Mouse (Mus musculus) MEL (cell line): ENCODE data around the gene Itih1. TPM values are rescaled to one million over a fixed set of nuclear protein-coding genes. Genes with fewer than 3 reads are reported as not detected.

Experiments used
- DNase-seq: peaks from one replicate; pipeline ENCODE4 v3.0.0; 2011; ENCODE audit warnings: low read depth, low spot score
- H3K27ac ChIP-seq: 2 replicates; pipeline ENCODE4 v1.5.1; 2012; ENCODE audit warnings: low read depth, mild to moderate bottlenecking, control low read depth, low read length, moderate library complexity; ENCODE audit not compliant: control insufficient read depth
- H3K27me3 ChIP-seq, 2 experiments: fragments of 150-350 bp in 1 of 2; sonication (generic) in 1 of 2; 2 replicates each; pipeline ENCODE4 v1.6.1; 2012; ENCODE audit warnings: low read length in 2 of 2, mild to moderate bottlenecking in 2 of 2, improper control_type of control experiment in 1 of 2, moderate library complexity in 1 of 2; ENCODE audit not compliant: insufficient read depth in 2 of 2, control insufficient read depth in 1 of 2
- H3K36me3 ChIP-seq, 2 experiments: 2 replicates each; pipeline ENCODE4 v1.6.1; 2012 to 2014; ENCODE audit warnings: low read length in 2 of 2, improper control_type of control experiment in 1 of 2, inconsistent platforms in 1 of 2, mild to moderate bottlenecking in 1 of 2; ENCODE audit not compliant: insufficient read depth in 2 of 2, control insufficient read depth in 1 of 2
- H3K4me1 ChIP-seq, 2 experiments: fragments of 150-350 bp in 1 of 2; sonication (generic) in 1 of 2; 2 replicates each; pipeline ENCODE4 v1.6.1; 2012; ENCODE audit warnings: low read length in 2 of 2, improper control_type of control experiment in 1 of 2, mild to moderate bottlenecking in 1 of 2; ENCODE audit not compliant: insufficient read depth in 2 of 2, control insufficient read depth in 1 of 2
- H3K4me3 ChIP-seq, 2 experiments: fragments of 150-350 bp in 1 of 2; sonication (generic) in 1 of 2; 2 replicates each; pipeline ENCODE4 v1.5.1; 2012; ENCODE audit warnings: low read depth in 2 of 2, low read length in 2 of 2, mild to moderate bottlenecking in 2 of 2, moderate library complexity in 2 of 2, control low read depth in 1 of 2, improper control_type of control experiment in 1 of 2; ENCODE audit not compliant: control insufficient read depth in 1 of 2, insufficient read depth in 1 of 2
- H3K79me2 ChIP-seq: 2 replicates; pipeline ENCODE4 v1.6.1; 2012; ENCODE audit warnings: mild to moderate bottlenecking, low read length, moderate library complexity; ENCODE audit not compliant: control insufficient read depth, poor library complexity, insufficient read depth
- H3K9ac ChIP-seq: 2 replicates; pipeline ENCODE4 v1.6.1; 2012; ENCODE audit warnings: low read depth, mild to moderate bottlenecking, control low read depth, low read length, moderate library complexity; ENCODE audit not compliant: control insufficient read depth, poor library complexity, severe bottlenecking
- H3K9me3 ChIP-seq: fragments of 150-350 bp; sonication (generic); replicated peaks from 2 replicates; pipeline ENCODE4 v1.6.1; 2012; ENCODE audit warnings: mild to moderate bottlenecking, low read length, improper control_type of control experiment, moderate library complexity; ENCODE audit not compliant: insufficient read depth
- CHD1 ChIP-seq: IDR thresholded peaks from 2 replicates; pipeline ENCODE4 v1.6.1; 2012; ENCODE audit warnings: low read depth, mild to moderate bottlenecking, inconsistent platforms, low read length, improper control_type of control experiment
- E2F4 ChIP-seq: IDR thresholded peaks from 2 replicates; pipeline ENCODE4 v1.6.1; 2011; ENCODE audit warnings: low read depth, low read length, improper control_type of control experiment, borderline replicate concordance
- EP300 ChIP-seq, 2 experiments: IDR thresholded peaks; 2 replicates each; pipeline ENCODE4 v1.6.1; 2011; ENCODE audit warnings: improper control_type of control experiment in 2 of 2, low read length in 2 of 2, low read depth in 1 of 2, mild to moderate bottlenecking in 1 of 2
- ETS1 ChIP-seq: IDR thresholded peaks from 2 replicates; pipeline ENCODE4 v1.6.1; 2012; ENCODE audit warnings: low read depth, mild to moderate bottlenecking, inconsistent platforms, low read length, improper control_type of control experiment, moderate library complexity
- GABPA ChIP-seq: IDR thresholded peaks from 2 replicates; pipeline ENCODE4 v1.6.1; 2012; ENCODE audit warnings: low read depth, mild to moderate bottlenecking, inconsistent platforms, low read length, improper control_type of control experiment, moderate library complexity
- JUND ChIP-seq: IDR thresholded peaks from 2 replicates; pipeline ENCODE4 v1.6.1; 2011; ENCODE audit warnings: low read depth, mild to moderate bottlenecking, improper control_type of control experiment, low read length
- KAT2A ChIP-seq: conservative IDR thresholded peaks from 2 replicates; pipeline ENCODE4 v1.6.1; 2012; ENCODE audit warnings: low read depth, low read length, improper control_type of control experiment, inconsistent platforms
- MAFK ChIP-seq: IDR thresholded peaks from 2 replicates; pipeline ENCODE4 v1.6.1; 2011; ENCODE audit warnings: low read depth, mild to moderate bottlenecking, low read length, improper control_type of control experiment, borderline replicate concordance
- MAX ChIP-seq: IDR thresholded peaks from 2 replicates; pipeline ENCODE4 v1.6.1; 2011; ENCODE audit warnings: low read length, improper control_type of control experiment
- MEF2A ChIP-seq: IDR thresholded peaks from 2 replicates; pipeline ENCODE4 v1.6.1; 2014; ENCODE audit warnings: low read depth, mild to moderate bottlenecking, inconsistent platforms, low read length, improper control_type of control experiment; ENCODE audit not compliant: poor library complexity, insufficient replicate concordance, severe bottlenecking; ENCODE audit errors: extremely low read depth
- MYB ChIP-seq: IDR thresholded peaks from 2 replicates; pipeline ENCODE4 v1.6.1; 2011; ENCODE audit warnings: mild to moderate bottlenecking, low read depth, low read length, improper control_type of control experiment
- POLR2A ChIP-seq, 2 experiments: IDR thresholded peaks; 2 replicates each; pipeline ENCODE4 v1.6.1; 2011 to 2012; ENCODE audit warnings: low read length in 2 of 2, mild to moderate bottlenecking in 2 of 2, control low read depth in 1 of 2, improper control_type of control experiment in 1 of 2, low read depth in 1 of 2, moderate library complexity in 1 of 2; ENCODE audit not compliant: control insufficient read depth in 1 of 2, insufficient read depth in 1 of 2, poor library complexity in 1 of 2
- POLR2AphosphoS5 ChIP-seq: IDR thresholded peaks from 2 replicates; pipeline ENCODE4 v1.6.1; 2012; ENCODE audit warnings: low read depth, borderline replicate concordance, mild to moderate bottlenecking, inconsistent platforms, low read length, moderate library complexity, mixed read lengths
- RCOR1 ChIP-seq: IDR thresholded peaks from 2 replicates; pipeline ENCODE4 v1.6.1; 2012; ENCODE audit warnings: low read depth, mild to moderate bottlenecking, inconsistent platforms, low read length, improper control_type of control experiment
- SIN3A ChIP-seq: IDR thresholded peaks from 2 replicates; pipeline ENCODE4 v1.6.1; 2012; ENCODE audit warnings: low read length, improper control_type of control experiment, inconsistent platforms
- SMC3 ChIP-seq: IDR thresholded peaks from 2 replicates; pipeline ENCODE4 v1.6.1; 2011; ENCODE audit warnings: low read depth, low read length, improper control_type of control experiment
- TAL1 ChIP-seq: IDR thresholded peaks from 2 replicates; pipeline ENCODE4 v1.6.1; 2012; ENCODE audit warnings: mild to moderate bottlenecking, inconsistent platforms, low read length, moderate library complexity, mixed read lengths
- TBP ChIP-seq: IDR thresholded peaks from 2 replicates; pipeline ENCODE4 v1.8.0; 2011; ENCODE audit warnings: low read depth, low read length, improper control_type of control experiment
- UBTF ChIP-seq: IDR thresholded peaks from 2 replicates; pipeline ENCODE4 v1.6.1; 2012; ENCODE audit warnings: low read depth, mild to moderate bottlenecking, inconsistent platforms, low read length, improper control_type of control experiment, moderate library complexity, borderline replicate concordance; ENCODE audit not compliant: insufficient read depth
- USF1 ChIP-seq: IDR thresholded peaks from 2 replicates; pipeline ENCODE4 v1.6.1; 2014; ENCODE audit warnings: low read depth, mild to moderate bottlenecking, inconsistent platforms, low read length, improper control_type of control experiment, moderate library complexity
- USF2 ChIP-seq, 2 experiments: IDR thresholded peaks; 2 replicates each; pipeline ENCODE4 v1.6.1; 2011 to 2012; ENCODE audit warnings: improper control_type of control experiment in 2 of 2, low read length in 2 of 2, borderline replicate concordance in 1 of 2, inconsistent platforms in 1 of 2, low read depth in 1 of 2, mild to moderate bottlenecking in 1 of 2; ENCODE audit not compliant: insufficient read depth in 1 of 2
- ZC3H11A ChIP-seq: IDR thresholded peaks from 2 replicates; pipeline ENCODE4 v1.6.1; 2012; ENCODE audit warnings: low read depth, mild to moderate bottlenecking, inconsistent platforms, low read length, improper control_type of control experiment
- ZKSCAN1 ChIP-seq: IDR thresholded peaks from 2 replicates; pipeline ENCODE4 v1.6.1; 2012; ENCODE audit warnings: low read depth, mild to moderate bottlenecking, inconsistent platforms, low read length, improper control_type of control experiment, moderate library complexity
- ZMIZ1 ChIP-seq: IDR thresholded peaks from 2 replicates; pipeline ENCODE4 v1.6.1; 2012; ENCODE audit warnings: low read depth, mild to moderate bottlenecking, inconsistent platforms, low read length, improper control_type of control experiment, moderate library complexity
- ZNF384 ChIP-seq: IDR thresholded peaks from 2 replicates; pipeline ENCODE4 v1.6.1; 2012; ENCODE audit warnings: low read depth, mild to moderate bottlenecking, inconsistent platforms, low read length, improper control_type of control experiment
- polyA plus RNA-seq, 2 experiments: library from polyadenylated mRNA; stranded (reverse) in 1 of 2; unstranded in 1 of 2; fragments of >175 nt in 1 of 2; fragments of >200 nt in 1 of 2; gene quantifications; 2 replicates each; pipeline versions ENCODE4 v1.2.1 to v1.2.4; 2012; ENCODE audit warnings: low replicate concordance in 2 of 2, low read depth in 1 of 2; ENCODE audit not compliant: insufficient read length in 2 of 2, insufficient read depth in 1 of 2, missing spikeins in 1 of 2
- total RNA-seq: library from RNA; depleted of rRNA; stranded (reverse); fragments of 300-350 nt; gene quantifications from 2 replicates; pipeline ENCODE4 v1.2.3, GENCODE M21; 2012

Gene Itih1
- total and polyA plus RNA-seq, 3 experiments = 0.03 TPM; not detected in 2

DNA sequence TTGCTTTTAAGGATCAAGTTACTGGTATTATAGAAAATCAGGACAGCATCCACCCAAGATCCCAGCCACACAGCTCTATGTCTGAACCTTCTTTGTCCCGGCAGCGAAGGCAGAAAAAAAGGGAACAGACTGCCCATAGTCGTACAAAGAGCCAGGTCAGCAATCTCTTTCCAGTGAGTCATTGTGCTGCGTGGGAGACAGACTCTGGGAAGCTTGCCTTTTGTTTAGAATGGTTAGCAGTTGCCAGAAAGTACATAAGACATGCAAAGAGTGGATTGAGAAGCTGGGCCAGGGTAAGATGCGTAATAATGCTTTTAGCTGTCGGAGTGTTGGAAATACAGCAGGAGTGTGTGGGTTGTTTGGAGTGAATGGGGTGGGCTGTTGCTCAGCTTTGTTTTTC, 31.1 kb upstream of the Itih1 start:
- H3K36me3 ChIP-seq = no peaks in the 10 kb centered on the region
- H3K9me3 ChIP-seq = no peaks in the 10 kb centered on the region
- no peak overlapping the region for H3K27ac ChIP-seq
- H3K4me3 ChIP-seq = no peak overlapping the region
- no peak overlapping the region for H3K9ac ChIP-seq
- H3K4me1 ChIP-seq = no peaks in the 10 kb centered on the region
- no peaks in the 10 kb centered on the region for H3K79me2 ChIP-seq
- H3K27me3 ChIP-seq = no peaks in the 10 kb centered on the region
- DNase-seq = no peak
- TF ChIP-seq ZC3H11A (no peak), MYB (no peak), ZKSCAN1 (no peak), RCOR1 (no peak), CHD1 (no peak), ZMIZ1 (no peak), EP300 (IDR thresholded peaks at IDR 0.05; ENCODE audit: low read depth in 1 of 2, low read length in 2 of 2) (no peak), TAL1 (no peak), ETS1 (no peak), SIN3A (no peak), TBP (no peak), MAFK (no peak), JUND (no peak), ZNF384 (no peak), MEF2A (no peak), KAT2A (no peak), USF2 (IDR thresholded peaks at IDR 0.05; ENCODE audit: borderline replicate concordance in 1 of 2, insufficient read depth in 1 of 2, low read depth in 1 of 2, low read length in 2 of 2) (no peak), USF1 (no peak), UBTF (no peak), SMC3 (no peak)

DNA sequence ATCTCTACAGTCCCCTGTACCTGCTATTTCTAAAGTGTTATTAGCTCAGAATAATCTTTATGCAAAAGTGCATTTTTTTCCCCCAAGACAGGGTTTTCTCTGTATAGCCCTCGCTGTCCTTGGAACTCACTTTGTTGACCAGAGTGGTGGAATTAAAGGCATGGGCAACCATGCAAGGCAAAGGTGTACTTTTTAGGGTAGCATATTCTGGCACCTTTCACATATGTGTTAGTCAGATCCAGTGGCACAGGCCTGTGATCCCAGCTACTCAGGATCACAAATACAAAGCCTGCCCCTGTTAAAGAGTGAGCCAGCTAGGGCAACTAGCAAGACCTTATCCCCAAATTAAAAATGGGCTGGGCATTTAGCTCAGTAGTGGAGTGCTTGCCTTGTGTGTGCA, 17.3 kb upstream of the Itih1 start:
- H3K9me3 ChIP-seq = no peaks in the 10 kb centered on the region
- H3K4me1 ChIP-seq = no peaks in the 10 kb centered on the region
- no peak for TF ChIP-seq POLR2A (IDR thresholded peaks at IDR 0.05; ENCODE audit: control insufficient read depth in 1 of 2, insufficient read depth in 1 of 2, low read depth in 1 of 2, low read length in 2 of 2, poor library complexity in 1 of 2)
- TF ChIP-seq E2F4 = no peak
- TF ChIP-seq POLR2AphosphoS5 = no peak
- TF ChIP-seq RCOR1 = no peak
- TF ChIP-seq GABPA = no peak
- no peak for TF ChIP-seq ZMIZ1
- TF ChIP-seq MAX = no peak
- H3K36me3 ChIP-seq = no peaks in the 10 kb centered on the region
- H3K4me3 ChIP-seq = no peak overlapping the region
- no peaks in the 10 kb centered on the region for H3K79me2 ChIP-seq
- H3K27ac ChIP-seq = no peak overlapping the region
- no peak for DNase-seq
- H3K9ac ChIP-seq = no peak overlapping the region
- no peaks in the 10 kb centered on the region for H3K27me3 ChIP-seq
